Mouse (Mus musculus) left cerebral cortex, postnatal 25 days (tissue): ENCODE data around the gene Mpc2. TPM values are rescaled to one million over a fixed set of nuclear protein-coding genes. Genes with fewer than 3 reads are reported as not detected.

Experiments used
- DNase-seq, 2 experiments: peaks; one replicate each; pipeline ENCODE4 v3.0.0; 2022; ENCODE audit warnings: low spot score in 2 of 2, mixed read lengths in 1 of 2
- intact Hi-C: fragments of 180-260 bp; cut with DNase I; formaldehyde crosslinking; loops from one replicate; pipeline ENCODE4 v1.15.1; 2025
- total RNA-seq, 2 experiments: library from RNA; stranded (reverse); gene quantifications; 2 replicates each; pipeline ENCODE4 v1.2.3; 2021

The Mpc2 gene
- total RNA-seq, 2 experiments from 2014 or later, result 126 to 141 TPM

- intact Hi-C loops, result no loop called here
- DNase-seq, result no peak
Observed at GRCm38 (mm10) chr1:165489197-165489596, 28.8 kb downstream of the Mpc2 start.

GRCm38 (mm10) chr1:165498856-165499255, 38.4 kb downstream of the Mpc2 start:
- intact Hi-C loops, result no loop called here
- no peak for DNase-seq

- intact Hi-C loops, result no loop called here
- DNase-seq, result no peak
Observed at GRCm38 (mm10) chr1:165503307-165504024, 43.0 kb downstream of the Mpc2 start.

- intact Hi-C loops, result no loop called here
- no peak for DNase-seq
Observed at GRCm38 (mm10) chr1:165506303-165506702, 45.9 kb downstream of the Mpc2 start.

DNA sequence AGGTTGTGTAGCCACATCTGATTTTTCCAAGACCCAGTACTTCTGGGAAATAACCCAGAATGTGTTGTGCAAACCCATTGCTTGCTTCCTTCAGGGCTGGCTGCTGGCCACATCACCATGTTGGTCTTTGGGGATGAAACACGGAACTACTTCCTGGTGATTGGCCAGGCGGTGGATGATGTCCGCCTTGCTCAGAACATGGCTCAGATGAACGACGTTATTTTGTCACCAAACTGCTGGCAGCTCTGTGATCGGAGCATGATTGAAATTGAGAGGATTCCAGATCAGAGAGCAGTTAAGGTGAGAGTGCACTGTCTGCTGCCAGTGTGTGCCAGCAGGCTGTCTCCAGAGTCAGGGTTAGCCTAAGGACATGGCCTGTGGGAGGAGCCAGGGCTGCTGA, 49.7 kb downstream of the Mpc2 start:
- intact Hi-C loops, result no loop called here
- no peak for DNase-seq

DNA sequence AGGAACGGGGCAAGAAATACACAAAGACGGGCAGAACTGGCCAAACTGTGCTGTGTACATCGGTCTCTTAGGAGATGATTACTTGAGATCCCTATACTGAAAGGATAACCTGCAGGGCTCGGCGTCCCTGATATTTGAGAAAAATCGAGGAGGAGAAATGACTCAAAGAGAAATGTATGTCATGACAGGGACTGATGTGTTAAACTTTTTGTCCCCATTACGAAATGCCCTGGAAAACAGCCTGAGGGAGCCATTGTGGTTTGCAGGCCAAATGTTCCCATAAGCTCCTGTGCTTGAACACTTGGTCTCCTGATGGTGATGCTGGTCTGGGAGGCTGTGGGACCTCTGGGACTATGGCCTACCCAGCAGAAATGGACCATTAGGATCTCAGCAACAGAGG, 60.3 kb downstream of the Mpc2 start:
- DNase-seq, result no peak
- intact Hi-C loops, result no loop called here

Other genes starting within 250 kb of the Mpc2 start
- 10 to 100 TPM; 59.0 to 60.6 TPM for gene Tiprl, start 223.6 kb upstream of the Mpc2 start, total RNA-seq
- gene Gpr161, start 164.8 kb upstream of the Mpc2 start, total RNA-seq, result 1 to 10 TPM; 7.5 to 8.6 TPM
- gene Dcaf6, start 162 bp upstream of the Mpc2 start, total RNA-seq, result 100 to 1,000 TPM in 1 of 2 experiments, 10 to 100 TPM in 1; 90.9 to 101 TPM
- gene Adcy10, start 24.5 kb downstream of the Mpc2 start, total RNA-seq, result under 1 TPM; 0.41 to 0.71 TPM
- gene Mpzl1, start 173.9 kb downstream of the Mpc2 start, total RNA-seq, result 10 to 100 TPM; 34.2 to 36.6 TPM
- gene Rcsd1, start 249.1 kb downstream of the Mpc2 start, total RNA-seq, result 1 to 10 TPM; 4.9 to 6.0 TPM